Mouse (Mus musculus) lung, adult 18-20 months (tissue): ENCODE results near the gene Lsm7.

Experiments
- DNase-seq, 2 experiments: peaks; one replicate each; pipeline ENCODE4 v3.0.0; 2022; ENCODE audit warnings: mixed read lengths in 2 of 2

Gene Lsm7

DNA sequence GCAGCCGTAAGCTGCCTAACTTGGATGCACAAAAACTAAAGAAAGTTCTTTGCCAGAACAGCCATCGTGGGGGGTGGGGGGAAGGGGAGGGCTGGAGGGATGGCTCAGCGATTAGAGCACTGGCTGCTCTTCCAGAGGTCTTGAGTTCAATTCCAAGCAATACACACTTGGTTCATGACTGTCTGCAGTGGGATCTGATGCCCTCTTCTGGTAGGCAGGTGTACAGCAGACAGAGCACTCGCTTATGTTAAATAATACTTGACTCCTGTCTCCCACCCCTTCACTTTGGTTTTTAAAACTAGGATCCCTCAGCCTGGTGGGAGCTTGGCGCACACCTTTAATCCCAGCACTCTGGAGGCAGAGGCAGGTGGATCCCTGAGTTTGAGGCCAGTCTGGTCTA, 21.0 kb upstream of the Lsm7 start:
- peak; percentile 43 to 55 for DNase-seq

DNA sequence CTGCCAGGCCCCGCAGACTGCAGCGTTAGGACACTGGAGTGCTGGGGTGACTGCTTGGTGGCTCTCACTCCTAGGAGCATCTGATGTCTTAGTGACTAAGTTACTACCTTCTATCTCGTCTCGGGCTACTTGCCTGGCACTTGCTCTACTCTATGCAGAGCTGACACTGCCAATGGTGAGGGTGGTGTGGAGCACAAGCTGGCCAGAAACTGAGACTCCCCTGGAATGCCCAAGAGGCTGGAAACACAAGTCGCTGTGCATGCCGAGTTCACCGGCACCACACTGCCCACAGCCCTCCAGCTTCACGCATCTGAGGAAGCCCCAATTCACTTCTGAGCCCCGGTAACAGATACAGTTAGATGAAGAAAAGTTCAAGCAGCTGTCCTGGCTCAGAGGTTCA, 19.0 kb upstream of the Lsm7 start:
- no peak for DNase-seq

DNA sequence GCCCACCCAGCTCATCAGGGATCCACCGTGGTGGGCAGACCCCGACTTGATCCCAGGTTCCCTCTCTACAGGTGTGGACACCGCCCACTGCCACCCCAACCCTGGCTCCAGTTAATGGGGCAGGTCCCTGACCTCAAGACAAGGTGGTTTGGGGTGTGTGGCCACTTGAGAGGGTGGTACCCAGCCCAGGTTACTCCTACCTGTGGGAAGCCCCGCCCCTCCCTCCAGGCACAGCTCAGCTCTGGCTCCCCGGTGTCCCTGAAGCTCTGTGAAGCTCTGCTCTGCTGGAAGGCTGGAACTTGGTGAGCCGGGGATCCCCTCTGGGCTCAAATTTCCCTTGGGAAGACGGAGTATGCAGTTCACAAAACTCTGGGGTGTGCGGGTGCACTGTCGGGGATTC, 16.6 kb upstream of the Lsm7 start, which contains the start of gene Tmprss9:
Gene Tmprss9 (plus strand): TSS at position 268 of the 400 bp plus-strand sequence.
- no peak for DNase-seq

DNA sequence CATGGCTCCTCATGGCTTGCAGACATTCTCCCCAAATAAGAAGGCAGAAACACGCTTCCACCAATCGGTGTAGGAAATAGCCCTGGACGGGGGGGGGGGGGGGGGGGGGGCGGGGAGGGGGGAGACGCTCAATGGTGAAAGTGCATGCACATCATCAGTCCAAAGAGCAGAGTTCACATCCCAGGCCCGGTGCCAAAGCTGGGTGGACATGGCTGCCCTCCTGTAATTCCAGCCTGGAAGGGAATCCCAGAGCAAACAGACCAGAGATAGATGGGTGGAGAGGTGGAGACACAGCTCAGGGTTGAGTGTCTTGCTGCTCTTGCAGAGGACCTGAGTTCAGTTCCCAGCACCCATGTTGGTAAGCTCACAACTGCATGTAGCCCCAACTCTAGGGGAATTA, 16.0 kb upstream of the Lsm7 start:
- DNase-seq, result no peak

DNA sequence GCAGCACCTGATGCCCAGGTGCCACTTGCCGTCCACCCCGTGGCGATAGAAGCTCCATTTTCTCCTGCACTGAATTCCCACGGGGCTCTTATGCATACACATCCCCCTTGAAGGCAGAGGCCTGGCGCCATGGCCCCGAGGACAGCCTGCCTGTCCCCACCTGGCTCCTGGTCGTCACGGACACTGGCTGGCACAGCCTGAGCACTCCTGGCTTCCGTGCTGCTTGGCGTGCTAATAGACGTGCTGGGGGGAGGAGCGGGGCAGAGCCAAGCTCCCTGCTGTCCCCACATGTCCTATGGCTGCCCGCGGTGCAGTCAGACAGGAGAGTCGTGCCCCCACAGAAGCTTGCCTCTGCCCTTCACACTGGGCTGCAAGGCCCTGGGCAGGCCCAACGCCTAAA, 9.4 kb upstream of the Lsm7 start:
- no peak for DNase-seq

DNA sequence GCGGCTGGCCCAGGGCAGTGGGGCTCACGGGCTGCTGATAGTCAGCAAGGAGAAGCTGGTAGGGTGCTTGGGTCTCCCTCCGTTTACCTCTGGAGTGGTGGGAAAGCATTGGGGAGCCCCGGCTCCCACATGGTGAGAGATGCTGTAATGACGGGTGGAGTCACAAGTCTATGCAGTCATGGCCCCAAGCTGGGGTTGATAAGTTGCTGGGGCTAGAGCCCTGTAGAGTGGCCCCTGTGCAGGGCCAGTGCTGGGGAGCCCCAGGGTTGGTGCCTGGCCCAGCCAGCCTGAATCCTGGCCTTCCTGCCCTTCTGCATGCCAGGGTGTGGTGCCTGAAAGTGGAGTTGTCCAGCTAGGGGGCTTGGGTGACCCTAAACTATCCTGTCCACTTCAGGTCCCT, 7.3 kb upstream of the Lsm7 start:
- no peak for DNase-seq

DNA sequence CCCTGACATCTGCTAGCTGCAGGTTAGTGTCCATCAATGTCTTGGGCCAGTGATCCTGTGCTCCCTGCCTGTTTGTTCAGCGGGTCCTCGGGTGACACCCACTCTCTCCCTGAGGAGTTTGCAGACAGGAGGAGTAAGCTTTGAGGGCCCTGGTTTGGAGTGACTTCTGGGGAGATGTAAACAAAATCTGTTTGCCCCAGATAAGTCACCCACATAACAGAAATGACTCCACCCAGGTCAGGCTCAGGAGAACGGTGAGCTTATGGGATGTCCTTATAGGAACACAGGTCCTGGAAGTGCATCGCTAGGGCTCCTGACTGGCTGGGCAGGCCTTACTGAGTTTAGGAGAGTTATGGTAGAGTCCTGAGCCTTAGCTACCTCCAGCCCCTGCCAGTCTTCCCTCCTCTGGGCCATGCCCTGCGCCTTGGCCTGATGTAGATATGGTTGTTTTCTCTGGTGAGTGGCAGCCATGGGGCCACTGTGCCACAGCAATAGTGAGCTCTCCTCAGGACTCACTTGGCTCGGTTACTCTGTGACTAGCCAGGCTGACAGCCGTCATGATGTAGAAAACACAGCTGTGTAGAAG, 3.4 kb upstream of the Lsm7 start:
- DNase-seq, result no peak

DNA sequence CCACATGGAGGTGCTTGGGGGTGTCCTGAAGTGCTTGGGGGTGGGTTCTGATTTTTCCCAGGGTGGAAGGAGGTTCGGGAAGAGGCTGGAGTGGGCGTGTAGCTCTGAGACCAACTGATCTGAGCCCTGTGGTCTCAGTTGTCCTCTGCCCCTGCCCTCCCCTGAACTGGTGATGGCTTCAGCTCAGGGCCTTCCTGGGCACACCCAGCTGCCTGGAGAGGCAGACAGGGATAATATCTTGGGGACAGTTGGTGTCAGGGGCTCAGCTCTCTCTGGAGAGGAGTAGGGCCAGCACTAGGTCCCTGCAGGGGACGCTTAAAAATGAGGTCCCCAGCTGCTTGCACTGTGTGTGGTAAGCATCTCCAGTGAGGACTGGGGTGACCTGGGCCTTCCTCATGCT, 2.8 kb upstream of the Lsm7 start:
- DNase-seq, result no peak

DNA sequence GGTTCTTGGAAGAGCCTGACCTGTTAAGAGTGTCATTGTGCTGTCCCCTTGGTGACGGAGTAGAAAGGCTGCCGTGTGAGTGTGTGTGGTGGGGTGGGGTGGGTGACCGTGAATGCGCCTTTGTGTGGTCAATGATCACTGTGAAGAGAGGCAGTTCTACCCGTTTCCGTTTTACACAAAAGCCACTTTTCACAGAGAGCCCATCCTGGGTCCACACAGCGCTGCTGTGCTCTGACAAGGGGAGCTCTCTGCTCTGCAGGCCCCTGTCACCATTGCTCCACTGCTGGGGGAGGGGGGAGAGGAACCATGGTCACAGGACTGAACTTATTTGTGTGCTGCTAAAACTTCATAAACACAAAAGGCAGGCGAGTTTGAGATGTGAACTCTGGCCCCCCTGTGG, 2.4 kb upstream of the Lsm7 start:
- DNase-seq, result no peak

DNA sequence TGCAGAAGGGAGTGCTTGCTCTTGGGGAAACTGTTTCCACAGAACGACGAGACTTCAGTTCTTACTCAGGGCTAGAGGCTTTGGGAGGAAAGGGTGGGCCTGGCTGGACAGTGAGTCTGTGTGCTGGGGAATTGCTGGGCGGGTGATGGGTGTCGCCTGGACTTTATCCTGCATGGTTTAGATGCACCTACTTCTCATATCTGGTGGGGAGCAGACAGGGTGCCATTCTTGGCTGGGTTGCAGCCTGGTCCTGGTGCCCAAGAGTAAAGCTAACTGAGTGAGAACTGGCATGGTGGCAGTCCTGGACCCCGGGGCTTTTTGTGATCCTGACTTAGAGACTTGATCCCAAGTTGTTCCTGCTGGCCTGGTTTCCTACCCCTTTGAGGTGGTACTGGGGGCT, 1.9 kb upstream of the Lsm7 start:
- no peak for DNase-seq

DNA sequence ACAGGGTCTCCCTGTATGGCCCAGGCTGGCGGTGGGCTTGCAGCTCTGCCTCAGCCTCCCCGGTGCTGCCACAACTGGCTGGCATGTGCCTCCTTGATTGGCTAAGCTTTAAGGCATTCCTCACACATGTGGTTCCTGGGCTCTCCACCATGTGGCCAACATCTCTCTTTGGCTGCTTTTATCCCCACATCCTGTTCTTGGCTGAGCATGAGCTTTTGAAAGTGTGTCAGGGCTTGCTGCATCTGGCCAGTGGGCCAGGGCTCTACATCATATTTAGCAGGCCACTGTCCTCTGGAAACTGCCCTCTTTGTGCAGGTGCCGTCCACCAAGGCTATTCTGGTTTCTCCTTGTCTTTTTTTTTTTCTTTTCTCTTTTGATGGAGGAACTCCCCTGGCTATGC, 1.3 kb upstream of the Lsm7 start:
- peak in 1 of 2 experiments; percentile 7 for DNase-seq

DNA sequence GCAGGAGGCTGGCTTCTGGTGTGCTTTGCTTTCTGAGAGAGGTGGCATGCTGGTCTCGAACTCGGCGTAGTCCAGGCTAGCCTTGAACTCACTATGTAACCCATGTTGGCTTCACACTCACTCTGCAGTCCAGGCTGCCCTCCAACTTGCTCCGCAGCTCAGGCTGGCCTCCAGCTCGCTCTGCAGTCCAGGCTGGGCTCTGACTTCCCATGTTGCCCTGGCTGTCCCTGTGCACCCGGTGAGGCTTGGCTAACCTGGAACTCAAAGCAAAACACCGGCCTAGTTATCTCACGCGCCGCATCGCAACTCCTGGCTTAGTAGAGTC, 702 bp upstream of the Lsm7 start:
- no peak for DNase-seq

DNA sequence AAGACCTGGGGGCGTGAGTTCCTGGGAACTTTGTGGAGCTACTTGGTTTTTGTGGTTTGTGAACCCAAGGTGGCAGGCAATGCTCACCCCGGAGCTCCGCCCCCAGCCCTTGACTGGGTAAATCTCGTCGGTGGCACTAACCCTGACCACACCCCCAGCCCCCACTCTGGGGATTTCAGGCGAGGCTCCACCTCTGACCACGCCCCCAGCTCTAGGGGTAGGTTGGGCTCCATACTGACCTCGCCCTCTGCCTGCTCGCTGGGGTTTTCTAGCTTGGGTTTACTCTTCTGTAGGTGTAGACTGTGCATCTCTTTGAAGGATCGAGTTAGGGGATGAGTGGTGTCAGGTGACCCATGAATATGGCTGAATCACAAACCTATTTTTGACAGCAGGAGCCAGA, 6.4 kb downstream of the Lsm7 start:
- DNase-seq, result peak; percentile 64 to 81

DNA sequence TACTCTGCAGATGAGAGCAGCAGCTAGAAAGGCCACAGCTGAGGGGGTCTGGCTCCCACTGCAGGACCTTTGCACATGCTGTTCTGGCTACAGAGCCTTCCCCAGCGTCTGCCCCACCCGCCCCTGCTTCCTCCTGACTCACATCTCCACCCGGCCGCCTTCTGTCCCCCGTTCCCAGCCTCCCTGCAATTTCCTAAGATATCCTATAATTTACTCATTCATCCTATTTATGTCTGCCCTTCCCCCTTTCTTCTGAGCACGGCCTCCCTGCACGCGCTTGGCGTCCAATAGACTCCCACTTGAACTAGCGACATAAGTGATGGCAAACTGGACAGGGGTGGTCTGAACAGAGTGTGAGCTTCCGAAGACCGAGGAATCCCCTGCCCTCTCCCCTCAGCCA, 9.3 kb downstream of the Lsm7 start:
- no peak for DNase-seq

DNA sequence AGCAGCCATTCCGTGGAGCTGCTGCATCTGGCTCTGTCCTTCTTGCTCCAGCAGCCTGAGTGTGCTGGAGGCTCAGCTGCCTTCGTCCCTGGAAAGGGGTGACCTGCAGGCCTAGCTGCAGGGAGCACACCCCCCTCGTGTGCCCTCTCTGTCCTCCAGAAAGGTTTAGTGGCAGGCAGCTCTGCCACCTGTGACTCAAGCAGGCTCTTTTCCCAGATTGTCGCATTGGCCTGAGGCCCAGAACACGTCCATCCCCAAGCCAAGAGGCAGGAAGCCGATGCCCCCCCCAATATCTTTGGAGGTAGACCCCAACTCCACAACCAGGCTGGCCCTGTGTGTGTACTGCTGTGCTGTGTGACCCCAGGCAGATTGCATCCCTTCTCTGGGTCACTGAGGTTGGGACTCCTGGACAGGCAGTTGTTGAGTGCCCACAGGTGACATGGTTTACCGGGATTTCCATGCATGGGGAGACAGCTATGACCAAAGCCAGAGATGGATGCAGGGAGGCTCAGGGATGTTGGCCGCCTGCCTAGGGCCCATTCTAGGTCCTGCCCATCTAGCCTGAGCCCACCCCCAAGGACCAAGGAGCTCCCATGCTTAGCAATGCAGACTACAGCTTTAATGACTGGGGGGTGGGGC, 9.8 kb downstream of the Lsm7 start:
- DNase-seq, result no peak

DNA sequence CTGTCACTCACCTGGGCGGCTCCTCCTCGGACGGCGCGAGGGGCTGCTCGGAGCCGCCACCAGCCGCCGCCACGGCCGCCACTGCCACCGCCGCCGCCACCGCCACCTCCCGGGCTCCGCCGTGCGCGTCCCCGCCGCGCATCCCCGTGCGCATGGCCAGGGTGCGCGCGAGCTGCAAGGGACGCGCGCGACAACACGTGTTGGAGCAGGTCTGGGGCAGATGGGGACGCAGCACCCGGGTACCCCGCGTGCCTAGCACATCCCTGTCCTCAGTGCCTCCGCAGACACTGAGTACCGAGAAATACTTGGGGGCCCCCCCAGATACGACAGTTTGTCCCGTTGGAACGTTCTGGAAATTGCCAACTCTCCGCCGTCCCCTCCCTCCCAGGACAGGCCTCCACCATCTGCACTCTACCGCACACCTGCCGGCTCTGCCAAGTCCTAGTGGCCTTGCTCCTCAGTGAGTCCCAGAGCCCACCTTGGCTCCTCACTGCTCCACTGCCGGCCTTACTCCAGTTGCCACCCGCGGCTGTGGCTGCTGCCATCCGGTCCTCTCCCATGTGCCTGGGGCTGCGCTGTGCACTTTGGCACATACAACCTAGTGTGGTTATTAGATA, 11.0 kb downstream of the Lsm7 start, which contains the start of gene Lingo3:
Gene Lingo3 (minus strand): TSS at position 109 of the 617 bp plus-strand sequence.
- no peak for DNase-seq

DNA sequence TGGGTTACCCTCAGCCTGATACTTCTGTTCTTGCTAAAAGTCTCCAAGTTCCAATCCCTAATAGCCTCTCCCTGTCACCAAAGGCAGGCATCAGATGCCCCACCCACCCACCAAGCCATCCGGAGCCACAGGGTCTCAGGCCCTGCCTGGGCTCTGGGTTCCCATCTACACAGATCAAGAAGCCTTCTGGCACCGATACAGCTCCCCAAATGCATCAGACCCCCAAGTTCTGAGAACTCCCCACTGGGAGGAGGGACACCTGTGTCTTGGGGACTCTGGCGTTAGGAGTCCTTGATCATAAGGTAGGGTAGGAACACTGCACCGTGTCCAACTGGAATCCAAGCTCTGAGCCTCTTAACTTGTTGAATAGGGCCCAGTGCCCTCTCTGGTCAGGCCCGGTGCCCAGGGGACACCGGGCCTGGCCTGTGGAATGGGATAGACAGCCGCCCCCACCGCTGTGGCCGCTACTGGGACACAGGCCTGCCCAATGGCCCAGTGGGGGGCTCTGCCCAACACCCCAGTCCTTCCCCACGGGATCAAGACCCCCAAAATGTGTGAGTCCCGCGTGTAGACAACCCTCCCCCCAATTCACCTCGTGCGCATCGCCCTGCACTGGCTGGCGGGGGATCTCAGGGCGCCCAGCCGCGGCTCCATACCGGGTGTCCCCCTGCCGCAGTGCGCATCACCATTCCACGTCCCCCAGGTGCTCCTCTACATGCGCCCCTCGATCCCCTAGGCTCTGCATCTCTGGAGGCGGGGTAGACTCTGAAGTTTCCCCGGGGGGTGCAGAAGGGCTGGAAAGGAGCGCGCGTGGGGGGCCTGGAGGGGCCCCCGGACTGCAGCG, 11.7 kb downstream of the Lsm7 start:
- DNase-seq, result no peak

DNA sequence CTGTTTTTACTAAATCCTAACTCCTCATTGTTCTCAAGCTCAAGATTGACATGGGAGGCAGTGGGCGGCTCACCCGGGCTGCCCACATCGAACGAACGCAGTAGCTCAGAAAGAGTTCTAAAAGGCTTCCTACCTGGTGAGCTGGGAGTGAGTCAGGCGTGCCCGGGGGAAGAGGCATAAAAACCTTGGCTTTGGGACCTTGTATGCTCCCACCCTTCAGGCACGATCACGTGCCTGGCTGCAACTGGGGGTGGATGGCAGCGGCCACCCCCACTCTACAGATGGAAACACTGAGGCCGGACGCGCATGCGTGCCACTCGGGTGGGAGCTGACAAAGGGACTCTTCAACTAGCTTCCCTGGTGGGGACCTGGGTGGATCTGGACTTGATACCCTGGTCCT, 12.7 kb downstream of the Lsm7 start:
- DNase-seq, result no peak

DNA sequence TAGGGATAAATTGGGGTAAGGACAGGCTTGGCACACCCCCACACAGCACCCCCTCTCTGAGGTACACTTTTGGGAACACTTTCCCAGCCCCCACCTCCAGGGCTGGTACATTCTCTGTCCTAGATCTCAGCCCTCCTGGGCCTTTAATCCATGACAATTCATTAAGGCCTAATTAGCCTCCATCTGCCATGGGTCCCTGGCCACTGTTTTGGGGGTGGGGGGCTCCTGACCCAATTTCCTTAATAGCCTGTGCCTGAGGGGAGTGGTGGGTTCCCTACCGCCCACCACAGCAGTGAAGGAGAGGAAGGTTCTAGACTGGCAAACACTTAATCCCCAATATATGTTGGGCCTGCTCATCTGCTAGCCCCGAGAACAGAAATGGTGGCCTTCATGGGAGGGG, 13.3 kb downstream of the Lsm7 start:
- no peak for DNase-seq

DNA sequence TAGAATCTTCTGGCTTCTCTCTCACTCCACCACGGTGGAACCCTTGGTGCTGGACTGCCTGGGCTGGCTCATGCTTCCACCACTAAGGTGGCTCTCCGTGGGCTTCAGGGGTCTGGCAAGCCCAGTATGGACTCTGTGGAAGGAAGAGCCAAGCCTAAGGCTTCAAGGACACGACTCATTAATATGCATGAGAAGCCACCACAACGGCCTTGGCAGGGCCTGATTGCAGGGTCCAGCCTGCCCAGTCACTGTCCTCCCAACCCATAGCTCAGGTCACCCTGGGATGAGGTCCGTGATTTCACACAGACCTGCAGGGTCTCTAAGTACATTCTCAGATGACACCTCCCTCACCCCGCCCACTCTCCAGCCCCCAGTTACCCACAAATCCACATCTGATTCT, 15.2 kb downstream of the Lsm7 start:
- no peak for DNase-seq

DNA sequence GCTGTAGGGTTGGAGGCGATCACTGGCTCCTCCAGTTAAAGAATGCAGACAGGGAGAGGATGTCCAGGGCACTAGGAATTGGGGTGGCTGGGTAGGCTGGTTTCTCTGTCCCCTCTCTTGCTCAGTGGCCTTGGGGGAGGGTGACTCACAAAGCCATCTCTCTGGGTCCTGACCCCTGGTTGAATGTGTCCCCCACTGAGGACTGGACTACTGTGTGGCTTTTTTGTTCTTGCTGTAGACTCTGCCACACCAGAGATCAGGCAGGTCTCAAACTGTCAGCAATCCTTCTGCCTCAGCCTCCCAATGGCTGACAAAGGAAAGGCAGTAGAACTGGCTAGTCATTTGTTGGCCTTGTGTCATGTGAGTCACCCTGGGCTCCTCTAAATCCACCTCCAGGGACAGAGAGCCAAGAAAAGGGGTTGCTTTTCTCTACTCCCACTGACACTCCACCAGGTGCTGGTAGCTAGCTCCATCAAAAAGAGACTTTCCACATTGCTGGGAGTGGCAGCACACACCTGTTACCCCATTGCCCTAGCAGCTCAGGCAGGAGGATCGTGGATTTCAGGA, 16.6 kb downstream of the Lsm7 start:
- DNase-seq, result no peak

DNA sequence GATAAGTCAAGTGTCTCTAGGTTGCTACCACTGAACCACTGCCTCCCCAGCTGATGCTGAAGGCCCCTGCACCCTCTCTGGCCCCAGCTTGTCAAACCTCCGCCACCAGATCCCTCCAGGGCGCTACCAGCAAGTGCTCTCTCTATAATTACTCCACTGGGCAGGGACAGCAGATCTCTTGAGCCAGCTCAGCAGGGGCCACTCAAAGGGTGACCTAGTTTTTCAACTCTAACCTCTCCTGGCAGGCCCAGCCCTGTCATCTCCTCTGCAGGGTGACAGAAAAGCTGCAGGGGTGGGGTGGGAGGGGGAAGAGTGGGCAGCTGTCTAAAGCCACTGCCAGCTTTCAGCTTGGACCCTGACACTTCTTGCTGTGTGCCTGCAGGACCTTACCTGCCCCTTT, 17.2 kb downstream of the Lsm7 start:
- DNase-seq, result no peak

DNA sequence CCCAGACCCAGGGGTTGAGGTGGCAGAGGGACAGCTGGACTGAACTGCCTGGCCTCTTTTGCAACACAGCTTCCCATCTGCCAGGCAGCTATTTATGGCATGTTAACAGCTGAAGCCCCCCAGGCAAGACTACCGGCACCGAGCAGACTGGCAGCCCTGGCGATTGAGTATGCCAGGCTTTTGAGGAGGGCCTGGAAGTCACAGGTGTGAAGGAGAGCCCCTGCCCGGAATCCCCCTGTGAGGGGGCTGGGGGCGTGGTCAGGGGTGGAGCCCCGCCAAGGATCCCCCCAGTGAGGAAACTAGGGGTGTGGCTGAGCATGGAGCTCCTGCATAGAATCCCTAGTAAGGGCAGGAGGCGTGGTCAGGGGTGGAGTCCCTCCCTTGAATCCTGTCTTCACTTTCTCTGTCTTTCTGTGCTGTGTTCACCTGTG, 18.0 kb downstream of the Lsm7 start:
- no peak for DNase-seq
